Mouse (Mus musculus): ENCODE measurements at regions not wholly inside any gene's neighbourhood (a gene's known extent, or its start where the extent isn't known, plus 50 kb on each side); places are given as distances from the start of the nearest gene placed in this dataset.

GRCm38 (mm10) chr6:107629376-107629775 is 99.8 kb downstream of the Lrrn1 start:
- DNase-seq: no peak

GRCm38 (mm10) chr6:107645751-107646150 is 116.2 kb downstream of the Lrrn1 start:
- DNase-seq: peak in 1 of 2 experiments; percentile 5

- no peak for DNase-seq
Observed at GRCm38 (mm10) chr6:107653840-107654523, 124.4 kb downstream of the Lrrn1 start.

- no peak for DNase-seq
Observed at GRCm38 (mm10) chr6:107657805-107658204, 128.2 kb downstream of the Lrrn1 start.

GRCm38 (mm10) chr6:107661009-107661764 is 131.6 kb downstream of the Lrrn1 start:
- peak; percentile 15 to 24 for DNase-seq

- DNase-seq: no peak
Observed at GRCm38 (mm10) chr6:107699298-107699697, 169.7 kb downstream of the Lrrn1 start.

GRCm38 (mm10) chr6:107708185-107708584 is 178.6 kb downstream of the Lrrn1 start:
- DNase-seq: no peak

GRCm38 (mm10) chr6:107708608-107709007 is 179.0 kb downstream of the Lrrn1 start:
- no peak for DNase-seq

- DNase-seq: peak; percentile 72 to 74
Observed at GRCm38 (mm10) chr6:107710360-107710759, 180.8 kb downstream of the Lrrn1 start.

- peak; percentile 1 to 15 for DNase-seq
Observed at GRCm38 (mm10) chr6:107711181-107712087, 181.9 kb downstream of the Lrrn1 start.

- peak in 1 of 2 experiments; percentile 4 for DNase-seq
Observed at GRCm38 (mm10) chr6:107713051-107713450, 183.5 kb downstream of the Lrrn1 start.

- DNase-seq: no peak
Observed at GRCm38 (mm10) chr6:107717194-107717593, 187.6 kb downstream of the Lrrn1 start.

- no peak for DNase-seq
Observed at GRCm38 (mm10) chr6:107730294-107730693, 200.7 kb downstream of the Lrrn1 start.

- no peak for DNase-seq
Observed at GRCm38 (mm10) chr6:107734773-107735172, 205.2 kb downstream of the Lrrn1 start.

GRCm38 (mm10) chr6:107749111-107749736 is 219.7 kb downstream of the Lrrn1 start:
- DNase-seq: no peak

GRCm38 (mm10) chr6:107749794-107750193 is 220.2 kb downstream of the Lrrn1 start:
- DNase-seq: peak; percentile 68 to 71

GRCm38 (mm10) chr6:107752156-107752555 is 222.6 kb downstream of the Lrrn1 start:
- no peak for DNase-seq

- DNase-seq: no peak
Observed at GRCm38 (mm10) chr6:107755158-107755557, 225.6 kb downstream of the Lrrn1 start.

- DNase-seq: no peak
Observed at GRCm38 (mm10) chr6:107770834-107771470, 241.4 kb downstream of the Lrrn1 start.

GRCm38 (mm10) chr6:107784998-107785397 is 255.4 kb downstream of the Lrrn1 start:
- no peak for DNase-seq

- no peak for DNase-seq
Observed at GRCm38 (mm10) chr6:107788224-107788893, 258.8 kb downstream of the Lrrn1 start.
